Mouse (Mus musculus) megakaryocyte, embryonic 14.5 days (primary cell): ENCODE results near the gene Spsb2.

Source experiments
- FLI1 ChIP-seq: IDR thresholded peaks from 2 replicates; pipeline ENCODE4 v1.6.1; 2012; ENCODE audit warnings: low read length, inconsistent platforms, mixed read lengths
- GATA1 ChIP-seq: IDR thresholded peaks from 3 replicates; pipeline ENCODE4 v1.6.1; 2012; ENCODE audit warnings: mixed read lengths, low read length, inconsistent platforms, borderline replicate concordance

GRCm38 (mm10) chr6:124814448-124814847 is 6.0 kb downstream of the Spsb2 start:
- TF ChIP-seq GATA1 (no peak), FLI1 (no peak)
